Mouse (Mus musculus) heart, adult 8-10 months (tissue): ENCODE data around the gene Polr3c. TPM values are rescaled to one million over a fixed set of nuclear protein-coding genes. Genes with fewer than 3 reads are reported as not detected.
"Not testable (repeated sequence)": the region's sequence is repeated elsewhere in the genome, so short reads cannot be mapped to it uniquely, and the experiment has no call there.

Experiments
- DNase-seq: peaks from one replicate; pipeline ENCODE4 v3.0.0; 2022; ENCODE audit warnings: low spot score
- total RNA-seq, 4 experiments: library from RNA; stranded (reverse); gene quantifications; 2 replicates each; pipeline ENCODE4 v1.2.4; 2022

Gene Polr3c
- total RNA-seq, 4 experiments from 2014 or later = 22.8 to 25.7 (median 24.0) TPM

DNA sequence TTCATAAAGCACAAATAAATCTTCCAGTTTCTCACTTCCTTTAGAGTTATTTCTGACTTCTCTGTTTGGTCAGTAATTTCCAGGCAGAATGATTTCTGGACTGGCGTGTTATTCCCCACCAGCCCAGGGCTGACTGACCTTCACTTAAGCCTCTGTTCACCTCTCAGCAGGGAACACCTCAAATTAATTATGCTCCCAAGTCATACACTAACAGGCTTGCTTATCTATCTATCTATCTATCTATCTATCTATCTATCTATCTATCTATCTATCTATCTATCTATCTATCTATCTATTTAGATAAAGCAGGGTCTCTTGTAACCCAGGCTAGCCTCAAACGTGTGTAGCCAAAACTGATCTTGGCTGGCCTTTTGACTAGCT, 18.8 kb downstream of the Polr3c start:
- no peak for DNase-seq

GRCm38 (mm10) chr3:96707903-96708683, 19.3 kb downstream of the Polr3c start, which contains the start of gene Nudt17:
Gene Nudt17, minus strand, starts transcription at chr3:96708562.
- peak; percentile 78 for DNase-seq

GRCm38 (mm10) chr3:96706984-96707383, 20.4 kb downstream of the Polr3c start:
- DNase-seq = no peak

GRCm38 (mm10) chr3:96706217-96706616, 21.2 kb downstream of the Polr3c start:
- no peak for DNase-seq

- DNase-seq = no peak
These were observed 22.6 kb downstream of the Polr3c start for GRCm38 (mm10) chr3:96704778-96705177.

GRCm38 (mm10) chr3:96701003-96701402, 26.4 kb downstream of the Polr3c start:
- DNase-seq = no peak

GRCm38 (mm10) chr3:96700376-96700775, 27.1 kb downstream of the Polr3c start:
- no peak for DNase-seq

GRCm38 (mm10) chr3:96698993-96699690, 28.3 kb downstream of the Polr3c start:
- no peak for DNase-seq

DNA sequence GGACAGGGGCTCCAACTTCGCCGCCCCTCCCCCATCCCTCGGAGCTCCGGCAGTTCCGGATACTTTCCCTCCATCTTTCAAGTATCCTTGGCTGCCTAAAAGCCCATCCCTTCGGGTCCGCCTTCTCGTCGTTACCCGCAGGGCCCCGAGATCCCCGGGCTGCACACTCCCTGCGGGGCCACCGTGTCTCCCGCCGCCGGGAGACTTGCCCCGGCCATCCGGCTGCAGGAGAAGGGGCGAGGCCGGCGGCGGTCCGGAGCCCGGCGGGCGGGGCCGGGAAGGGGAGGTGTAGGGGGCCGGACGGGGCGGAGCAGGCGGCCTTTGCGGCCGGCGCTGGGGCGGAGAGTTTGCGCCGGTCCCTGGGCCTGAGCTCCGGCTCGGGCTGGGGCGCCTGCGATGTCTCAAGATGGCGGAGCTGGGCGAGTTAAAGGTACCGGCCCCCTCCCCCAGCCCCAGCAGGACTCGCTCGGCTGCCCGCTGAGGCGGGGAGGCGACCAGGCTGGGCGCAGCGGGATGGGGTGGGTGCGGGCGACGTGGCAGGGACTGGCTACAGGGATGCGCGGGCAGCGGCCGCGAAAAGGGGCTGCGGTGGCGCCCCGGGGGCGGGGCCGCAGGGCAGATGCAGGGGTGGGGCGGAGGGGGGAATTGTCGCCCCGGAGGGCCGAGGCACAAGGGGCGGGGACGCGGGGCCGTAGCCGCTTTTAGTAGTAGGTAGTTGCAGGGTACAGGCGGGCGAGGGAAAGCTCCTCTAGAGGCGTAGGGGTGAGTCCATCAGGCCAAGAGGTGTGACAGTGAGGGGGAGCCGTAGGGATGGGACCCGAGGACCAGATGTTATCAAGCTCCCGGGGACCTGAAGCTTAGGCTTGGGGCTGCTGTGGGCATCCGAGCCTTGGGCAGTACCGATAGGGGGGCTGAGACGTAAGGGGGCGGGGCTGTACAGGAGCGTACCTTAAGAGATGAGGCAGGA, 30.4 kb downstream of the Polr3c start:
- peak; percentile 89 for DNase-seq

DNA sequence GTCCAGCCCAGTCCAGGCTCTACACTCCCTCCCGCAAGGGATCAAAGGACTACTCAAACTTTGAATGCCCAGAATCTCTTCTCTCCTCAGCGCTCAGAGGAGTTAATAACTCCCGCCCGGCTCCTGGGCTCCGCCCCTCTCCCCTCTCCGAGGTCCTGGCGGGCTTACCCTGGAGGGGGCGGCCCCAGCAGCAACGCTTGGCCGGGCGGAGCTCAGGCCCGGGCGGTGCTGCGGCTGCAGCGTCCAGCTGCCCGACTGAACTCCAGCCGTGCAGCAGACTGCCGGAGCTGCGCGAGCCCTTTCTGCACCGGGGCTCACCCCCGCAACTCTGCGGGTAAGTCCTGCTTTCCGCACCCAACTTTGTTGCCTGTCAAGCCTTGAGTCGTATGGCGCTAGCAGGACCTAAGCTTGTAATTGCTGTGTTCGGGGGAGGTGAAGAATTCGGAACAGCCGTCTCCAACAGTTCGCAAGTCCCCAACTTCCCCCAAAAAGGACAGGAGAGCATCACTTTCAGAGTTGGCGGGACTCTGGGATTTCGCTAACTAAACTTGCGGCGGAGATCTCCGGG, 31.1 kb downstream of the Polr3c start, which contains the start of gene Pias3:
Gene Pias3 (plus strand): TSS at position 187 of the 568 bp plus-strand sequence.
- DNase-seq = peak; percentile 81

- no peak for DNase-seq
These were observed 33.8 kb downstream of the Polr3c start for GRCm38 (mm10) chr3:96693579-96693978.

DNA sequence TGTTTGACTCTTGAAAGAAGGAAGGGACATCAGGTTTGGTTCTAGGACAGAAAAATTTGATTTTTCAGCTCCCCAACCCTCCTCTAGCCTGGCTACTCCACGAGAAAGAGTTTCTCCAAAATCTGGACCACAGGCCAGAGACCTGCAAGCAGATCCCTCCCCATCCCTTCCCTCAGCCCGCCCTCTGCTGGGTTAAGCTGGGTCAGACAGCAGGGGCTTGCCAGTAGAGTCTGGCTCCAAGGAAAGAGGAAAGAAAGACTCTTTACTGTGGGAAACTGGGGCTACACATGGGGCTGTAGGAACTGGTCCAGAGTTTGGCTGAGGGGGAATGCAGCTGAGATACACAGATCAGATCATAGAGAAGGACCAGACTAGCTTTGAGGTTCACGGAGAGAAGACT, 34.9 kb downstream of the Polr3c start:
- DNase-seq = no peak

- no peak for DNase-seq
These were observed 37.1 kb downstream of the Polr3c start for GRCm38 (mm10) chr3:96690298-96690697.

- DNase-seq = no peak
These were observed 38.6 kb downstream of the Polr3c start for GRCm38 (mm10) chr3:96688854-96689253.

GRCm38 (mm10) chr3:96686057-96686456, 41.4 kb downstream of the Polr3c start:
- not testable (repeated sequence) for DNase-seq

DNA sequence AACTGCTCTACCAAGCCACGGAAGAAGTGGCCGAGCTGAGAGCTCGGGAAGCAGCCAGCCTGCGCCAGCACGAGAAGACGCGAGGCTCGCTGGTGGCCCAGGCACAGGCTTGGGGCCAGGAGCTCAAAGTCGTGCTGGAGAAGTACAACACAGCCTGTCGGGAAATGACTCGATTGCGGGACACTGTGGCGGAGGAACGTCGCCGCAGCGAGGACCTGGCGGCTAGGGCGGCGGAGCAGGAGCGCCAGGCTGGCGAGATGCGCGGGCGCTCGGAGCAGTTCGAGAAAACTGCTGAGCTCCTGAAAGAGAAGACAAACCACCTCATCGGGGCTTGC, 42.6 kb downstream of the Polr3c start:
- DNase-seq = no peak

DNA sequence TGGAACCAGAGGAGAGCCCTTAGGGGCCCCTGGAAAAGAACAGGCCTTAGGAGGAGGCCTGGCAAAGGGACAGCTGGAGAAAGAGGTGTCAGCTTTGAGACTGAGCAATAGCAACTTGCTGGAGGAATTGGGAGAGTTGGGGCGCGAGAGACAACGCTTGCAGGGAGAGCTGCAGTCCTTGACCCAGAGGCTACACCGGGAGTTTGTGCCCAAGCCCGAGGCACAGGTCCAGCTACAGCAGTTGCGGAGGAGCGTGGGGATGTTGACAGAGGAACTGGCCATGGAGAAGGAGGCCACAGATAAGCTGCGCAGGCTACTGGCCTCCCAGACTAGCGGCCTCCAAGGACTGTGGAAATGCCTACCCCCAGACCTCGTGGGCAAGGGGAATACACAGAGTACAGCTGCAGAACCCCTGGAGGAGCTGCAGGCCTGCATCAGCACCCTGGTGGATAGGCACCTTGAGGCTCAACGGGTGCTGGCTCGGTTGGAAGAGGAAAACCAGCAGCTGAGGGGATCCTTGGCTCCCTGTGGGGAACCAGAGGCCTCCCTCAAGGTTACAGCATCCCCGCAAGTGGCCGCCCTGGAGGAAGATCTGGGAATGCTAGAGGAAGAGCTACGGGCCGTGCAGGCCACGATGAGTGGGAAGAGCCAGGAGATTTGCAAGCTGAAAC, 43.1 kb downstream of the Polr3c start:
- no peak for DNase-seq

- no peak for DNase-seq
These were observed 43.9 kb downstream of the Polr3c start for GRCm38 (mm10) chr3:96683496-96683895.

DNA sequence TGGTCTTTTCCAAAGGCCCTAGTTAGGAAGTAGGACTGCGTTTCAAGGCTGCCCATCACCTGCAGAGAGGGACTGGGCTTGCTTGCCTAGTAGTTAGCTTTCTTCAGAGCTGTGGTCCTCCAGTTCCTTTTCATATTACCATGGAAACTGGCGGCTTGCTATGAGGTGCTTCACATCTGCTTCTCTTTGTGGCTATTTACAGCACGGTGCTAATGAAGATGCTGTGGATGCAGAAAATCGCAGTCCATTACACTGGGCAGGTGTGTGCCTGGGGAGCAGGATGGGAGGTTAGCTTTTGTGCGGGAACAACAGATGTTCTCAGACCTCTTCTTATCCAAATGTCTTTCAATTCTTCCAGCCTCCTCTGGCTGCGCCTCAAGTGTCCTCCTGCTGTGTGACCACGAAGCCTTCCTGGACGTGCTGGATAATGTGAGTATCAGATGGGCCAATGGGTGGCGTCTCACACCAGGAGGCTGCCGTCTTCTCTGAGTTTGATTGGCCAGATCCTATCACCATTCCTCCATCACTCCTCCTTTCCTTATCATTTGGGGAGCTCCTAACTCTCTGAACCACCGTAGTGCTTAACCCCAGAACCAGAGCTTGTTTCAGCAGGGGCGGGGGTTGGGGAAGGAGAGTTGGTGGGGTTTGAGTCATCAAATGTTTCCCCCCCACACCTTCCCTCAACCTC, 47.0 kb downstream of the Polr3c start:
- no peak for DNase-seq

DNA sequence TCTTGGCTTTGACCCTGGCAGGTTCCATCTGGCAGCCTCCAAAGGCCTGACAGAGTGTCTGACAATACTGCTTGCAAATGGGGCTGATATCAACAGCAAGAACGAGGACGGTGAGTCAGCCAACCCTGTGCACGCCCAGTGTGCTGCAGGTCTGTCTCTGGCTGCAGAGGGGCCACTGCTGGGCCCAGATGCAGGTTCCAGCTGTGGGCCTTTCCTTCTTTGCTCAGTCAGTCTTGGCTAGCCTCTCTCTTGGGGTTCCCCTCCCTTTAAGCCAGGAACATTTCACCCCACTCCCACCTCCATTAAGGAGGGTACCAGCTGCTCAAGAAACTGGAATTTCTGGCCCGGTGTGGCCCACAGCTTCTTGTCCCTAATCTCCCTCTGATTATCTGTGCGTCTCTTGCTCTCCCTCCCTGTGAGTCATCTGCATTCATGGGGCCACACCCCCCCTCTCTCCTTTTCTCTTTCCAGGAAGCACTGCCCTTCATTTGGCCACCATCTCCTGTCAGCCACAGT, 48.2 kb downstream of the Polr3c start:
- no peak for DNase-seq
